Mouse (Mus musculus) hematopoietic stem cell, adult 5-6 weeks (primary cell): ENCODE results near the gene Sphk2. TPM values are rescaled to one million over a fixed set of nuclear protein-coding genes. Genes with fewer than 3 reads are reported as not detected.

ENCODE experiments used
- ATAC-seq, 2 experiments: fragments of 125-278 bp in 1 of 2; replicated peaks in 1 of 2; 2 replicates each; pipeline ENCODE4 v1.8.0; 2016 to 2017; ENCODE audit warnings: inconsistent platforms in 2 of 2, mild to moderate bottlenecking in 2 of 2, moderate number of reproducible peaks in 2 of 2, low read depth in 1 of 2, moderate TSS enrichment in 1 of 2; ENCODE audit not compliant: low FRiP score in 2 of 2, poor library complexity in 2 of 2, severe bottlenecking in 2 of 2, insufficient read depth in 1 of 2, low TSS enrichment in 1 of 2
- total RNA-seq: library from RNA; stranded (forward); fragments of 172-1452, 232-1000 nt; gene quantifications from 2 replicates; pipeline ENCODE4 v1.2.3, GENCODE M21; 2017

Gene Sphk2
- total RNA-seq, 1 experiment from 2014 or later = 8.2 TPM

DNA sequence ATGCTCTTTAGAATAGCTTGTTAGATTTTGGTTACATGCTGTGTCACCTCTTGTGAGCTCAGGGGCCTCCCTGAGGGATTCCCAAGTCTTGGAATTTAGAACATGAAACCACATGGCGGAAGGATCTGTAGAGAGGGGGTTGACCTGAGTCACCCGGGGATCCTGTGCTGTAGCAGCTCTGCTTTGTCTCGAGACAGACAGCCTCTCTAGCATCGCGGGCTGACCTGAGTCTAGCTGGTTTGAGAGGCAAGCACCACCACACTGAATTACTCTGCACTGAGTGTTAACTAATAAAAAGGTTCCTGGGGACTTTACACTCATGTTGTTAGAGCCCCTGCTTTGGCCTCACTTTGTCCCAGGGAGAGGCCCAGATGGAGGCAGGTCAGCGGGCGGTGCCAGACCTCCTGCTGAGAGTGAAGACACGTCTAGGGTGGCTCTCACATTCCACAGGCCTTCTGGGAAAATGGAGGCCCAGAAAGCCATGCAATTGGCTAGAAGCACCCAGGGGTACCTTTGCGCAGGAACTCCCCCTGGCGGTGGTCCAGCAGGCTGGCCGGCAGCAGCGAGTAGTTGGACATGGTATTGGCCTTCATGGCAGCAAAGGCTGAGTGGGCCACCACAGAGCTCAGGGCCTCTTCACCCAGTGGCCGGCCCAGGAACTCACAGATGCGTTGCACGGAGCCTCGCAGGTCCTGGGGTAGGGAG is 13.1 kb upstream of the Sphk2 start:
- ATAC-seq = peak; percentile 22 to 30; a peak in 1 of 4 replicates

DNA sequence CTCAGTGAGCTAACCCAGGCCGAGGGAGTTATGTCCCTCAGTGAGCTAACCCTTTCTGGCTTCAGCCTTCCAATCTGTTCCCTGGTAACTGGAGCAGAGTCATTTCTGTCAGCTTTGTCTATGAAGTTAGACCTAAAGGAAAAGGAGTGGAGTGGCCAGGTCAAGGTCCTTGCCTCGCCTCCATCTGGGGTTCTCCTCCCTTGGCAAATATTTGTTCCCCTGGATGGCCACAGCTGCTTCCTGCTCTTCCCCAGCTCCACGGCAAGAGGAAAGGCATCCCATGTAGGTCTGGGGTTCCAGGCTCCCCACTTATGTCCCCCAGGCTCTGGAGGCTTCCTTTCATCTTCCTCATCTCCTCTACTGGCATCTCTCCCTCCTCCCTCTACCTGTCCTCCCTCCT is 9.8 kb upstream of the Sphk2 start:
- ATAC-seq = no peak

DNA sequence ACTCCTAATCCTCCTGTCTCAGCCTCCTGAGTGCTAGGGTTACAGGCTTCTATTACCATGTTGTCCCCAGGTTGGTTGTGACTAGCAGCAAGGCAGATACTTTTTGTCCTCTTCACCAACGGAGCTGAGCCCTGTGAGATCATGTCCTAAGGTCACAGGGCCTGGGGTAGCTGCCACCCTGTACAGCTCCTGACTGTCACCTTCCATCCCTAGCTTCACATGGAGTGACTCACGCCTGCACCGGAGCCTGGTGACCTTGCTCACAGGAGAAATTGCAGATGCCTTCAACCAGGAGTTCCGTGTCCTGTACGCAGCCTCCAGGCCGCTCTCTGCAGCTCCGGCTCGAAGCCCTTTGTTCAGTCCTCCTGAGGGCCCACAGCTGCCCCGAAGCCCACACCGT is 8.6 kb upstream of the Sphk2 start:
- ATAC-seq = no peak

DNA sequence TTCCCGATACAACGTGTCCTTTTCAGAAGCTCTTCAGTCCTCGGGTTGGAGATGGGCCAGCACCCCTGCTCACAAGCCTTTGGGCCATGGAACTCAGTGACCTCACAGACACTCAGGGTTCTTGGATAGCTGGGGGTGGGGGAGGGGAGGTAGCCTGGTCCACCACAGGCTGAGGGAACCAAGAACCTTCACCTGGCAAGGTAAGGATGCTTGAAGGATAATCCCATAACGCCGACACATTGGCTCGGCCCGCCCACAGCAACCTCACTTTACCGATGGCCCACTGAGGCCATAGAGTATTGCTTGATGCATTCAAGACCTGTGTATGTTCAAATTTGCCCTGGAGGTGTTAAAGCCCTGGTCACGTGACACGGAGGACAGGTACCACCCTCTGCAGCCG is 7.9 kb upstream of the Sphk2 start, which contains the start of gene Spaca4:
TSS of gene Spaca4 (minus strand) at position 101 of the 400 bp plus-strand sequence.
- no peak for ATAC-seq

DNA sequence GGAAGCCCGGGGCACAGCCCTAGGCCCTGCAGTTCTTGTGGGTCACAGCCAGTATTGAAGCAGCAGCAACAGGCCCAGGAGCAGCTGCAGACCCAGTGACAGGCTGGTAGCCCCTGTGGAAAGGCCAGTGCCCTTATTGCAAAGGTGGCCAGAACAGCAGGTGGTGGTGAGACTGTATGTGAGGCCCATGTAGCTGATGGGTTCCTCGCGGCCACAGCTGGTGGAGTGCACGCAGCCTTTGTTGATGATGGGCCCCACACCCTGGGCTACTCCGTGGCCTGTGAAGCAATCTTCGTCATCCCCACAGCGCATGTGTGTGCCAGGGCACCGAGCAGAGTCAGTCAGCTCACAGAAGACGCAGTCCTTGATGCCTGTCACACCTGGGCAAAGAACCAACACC is 7.3 kb upstream of the Sphk2 start:
- ATAC-seq = no peak

DNA sequence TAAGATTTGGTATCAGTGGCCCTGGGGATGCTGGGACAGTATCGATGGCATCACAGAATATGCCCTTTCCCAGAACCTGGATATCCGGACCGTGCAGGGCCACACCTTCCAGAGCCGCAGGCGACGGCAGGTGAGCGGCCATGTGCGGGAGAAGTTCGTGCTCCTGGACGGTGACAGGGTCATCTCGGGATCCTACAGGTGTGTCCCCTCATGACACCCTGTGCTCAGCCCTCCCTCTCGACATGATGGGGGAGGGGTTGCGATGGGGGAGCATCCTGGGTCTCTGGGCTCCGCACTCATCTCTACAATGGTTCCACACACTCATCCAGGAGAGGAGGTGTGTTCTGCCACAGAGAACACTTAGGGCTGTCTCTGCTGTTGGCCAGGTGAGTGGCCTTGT is 6.0 kb upstream of the Sphk2 start:
- ATAC-seq = no peak

DNA sequence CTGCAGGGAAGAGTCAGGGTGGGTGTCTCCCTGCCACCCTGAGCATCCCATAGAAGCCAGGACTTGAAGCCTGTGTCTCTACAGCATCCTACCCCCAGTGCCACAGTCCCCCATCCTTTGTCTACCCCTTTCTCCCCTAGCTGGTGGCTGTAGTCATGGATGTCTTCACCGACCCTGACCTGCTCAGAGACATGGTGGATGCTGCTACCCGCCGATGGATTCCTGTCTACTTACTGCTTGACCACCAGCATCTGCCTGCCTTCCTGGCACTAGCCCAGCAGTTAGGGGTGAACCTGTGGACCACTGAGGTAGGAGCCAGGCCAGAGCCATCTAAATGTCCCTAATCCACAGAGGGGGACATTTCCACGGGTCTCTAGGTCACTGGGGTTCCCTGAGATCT is 5.5 kb upstream of the Sphk2 start:
- no peak for ATAC-seq

DNA sequence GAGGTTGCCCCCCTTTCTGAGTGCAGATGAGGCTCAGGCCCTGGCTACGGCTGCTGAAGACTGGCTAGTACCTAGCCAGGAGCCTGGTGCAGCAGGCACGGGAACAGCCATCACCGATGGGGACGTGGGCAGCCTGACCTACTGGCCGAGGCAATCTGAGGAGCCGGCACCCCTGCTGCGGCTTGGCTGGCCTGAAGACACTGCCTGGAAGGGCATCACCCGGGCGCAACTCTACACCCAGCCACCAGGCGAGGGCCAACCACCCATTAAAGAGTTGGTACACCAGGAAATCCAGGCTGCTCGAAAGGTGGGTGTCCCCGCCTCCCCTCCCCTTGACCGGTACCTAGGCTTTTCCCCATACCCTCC is 4.5 kb upstream of the Sphk2 start:
- no peak for ATAC-seq

DNA sequence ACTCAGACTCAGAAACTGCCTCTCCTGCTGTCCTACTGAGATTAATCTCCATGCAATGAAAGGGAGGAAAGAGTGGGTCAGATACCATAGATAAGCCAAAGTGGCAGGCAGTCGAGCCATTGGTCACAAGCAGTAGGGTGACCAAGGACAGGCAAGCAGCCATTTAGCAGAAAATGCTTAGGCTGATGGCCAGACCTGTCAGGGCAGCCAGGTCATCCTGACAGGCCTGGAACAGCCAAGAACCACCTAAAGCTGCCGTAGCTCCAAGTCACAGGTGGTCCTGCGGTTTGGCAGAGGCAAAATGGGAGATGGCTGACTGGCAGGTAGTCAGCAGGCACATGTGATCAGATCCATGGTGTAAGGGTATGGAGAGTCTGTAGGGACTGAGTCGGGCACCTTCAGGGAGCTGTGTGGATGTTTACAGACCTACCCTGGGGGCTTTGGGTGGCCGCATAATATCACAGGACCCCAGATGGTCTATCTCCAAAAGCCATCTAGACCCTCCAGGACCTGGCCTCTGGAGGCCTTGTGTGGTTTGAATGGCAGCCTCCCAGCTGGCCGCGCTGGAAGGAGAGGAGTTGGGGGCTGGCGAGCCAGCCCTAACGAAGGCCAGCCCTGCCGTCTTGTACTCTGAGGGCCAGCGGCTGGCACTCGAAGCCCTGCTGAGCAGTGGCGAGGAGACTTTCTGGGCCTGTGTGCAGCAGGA is 4.0 kb upstream of the Sphk2 start:
- no peak for ATAC-seq

DNA sequence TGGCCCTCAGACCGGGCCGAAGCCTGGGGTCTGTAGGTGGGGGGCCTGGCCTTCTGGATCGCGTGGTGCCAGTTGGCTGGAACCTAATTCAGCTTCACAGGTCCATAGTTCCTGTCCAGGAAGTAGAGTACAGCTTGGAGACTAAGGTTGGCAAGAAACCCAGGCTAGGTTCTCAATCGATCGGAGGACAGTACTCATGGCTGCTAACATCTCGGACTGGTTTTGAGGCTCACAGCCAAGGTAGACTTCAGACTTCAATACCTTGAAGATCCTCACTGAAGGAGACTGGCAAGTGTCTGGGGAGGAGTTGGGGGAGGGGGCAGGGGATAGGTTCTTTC is 3.4 kb upstream of the Sphk2 start:
- no peak for ATAC-seq

DNA sequence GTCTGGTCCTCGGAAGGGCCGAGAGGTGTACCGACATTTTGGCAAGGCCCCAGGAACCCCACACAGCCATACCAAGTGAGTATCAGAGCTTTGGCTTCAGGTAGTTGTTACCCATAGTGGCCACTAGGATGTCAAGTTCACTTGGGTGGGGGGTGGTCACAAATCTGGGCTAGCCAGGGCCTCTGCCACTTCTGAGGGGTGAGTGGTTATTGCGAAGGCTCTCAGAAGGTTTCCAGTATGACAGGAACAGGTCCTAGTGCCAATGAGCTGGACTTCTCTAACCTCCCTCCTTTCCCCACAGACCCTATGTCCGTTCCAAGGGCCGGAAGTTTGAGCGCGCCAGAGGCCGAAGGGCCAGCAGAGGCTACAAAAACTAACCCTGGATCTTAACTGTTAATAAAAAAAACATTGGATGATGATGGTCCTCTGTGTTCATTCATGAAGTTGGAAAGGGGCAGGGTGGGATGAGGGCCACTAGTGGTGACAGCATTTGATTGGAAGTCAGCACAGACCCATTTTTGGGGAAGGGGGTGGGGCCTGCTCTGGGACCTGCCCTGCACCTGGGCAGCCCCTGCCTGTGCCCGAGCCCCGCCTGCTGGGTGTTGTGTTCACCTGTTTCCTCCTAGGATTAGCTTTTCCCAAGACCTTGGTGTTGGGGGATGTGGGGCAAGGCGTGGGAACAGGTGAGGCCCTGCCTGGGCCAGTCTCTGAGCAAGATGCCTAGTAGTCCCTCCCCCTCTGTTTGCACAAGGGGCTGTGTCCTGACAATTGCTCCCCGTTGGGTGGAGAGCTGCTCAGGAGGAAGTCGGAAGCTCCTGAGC is 2.8 kb upstream of the Sphk2 start, which contains the start of gene Fam83e:
TSS of gene Fam83e (plus strand) at position 800 of the 821 bp plus-strand sequence.
- ATAC-seq = no peak

DNA sequence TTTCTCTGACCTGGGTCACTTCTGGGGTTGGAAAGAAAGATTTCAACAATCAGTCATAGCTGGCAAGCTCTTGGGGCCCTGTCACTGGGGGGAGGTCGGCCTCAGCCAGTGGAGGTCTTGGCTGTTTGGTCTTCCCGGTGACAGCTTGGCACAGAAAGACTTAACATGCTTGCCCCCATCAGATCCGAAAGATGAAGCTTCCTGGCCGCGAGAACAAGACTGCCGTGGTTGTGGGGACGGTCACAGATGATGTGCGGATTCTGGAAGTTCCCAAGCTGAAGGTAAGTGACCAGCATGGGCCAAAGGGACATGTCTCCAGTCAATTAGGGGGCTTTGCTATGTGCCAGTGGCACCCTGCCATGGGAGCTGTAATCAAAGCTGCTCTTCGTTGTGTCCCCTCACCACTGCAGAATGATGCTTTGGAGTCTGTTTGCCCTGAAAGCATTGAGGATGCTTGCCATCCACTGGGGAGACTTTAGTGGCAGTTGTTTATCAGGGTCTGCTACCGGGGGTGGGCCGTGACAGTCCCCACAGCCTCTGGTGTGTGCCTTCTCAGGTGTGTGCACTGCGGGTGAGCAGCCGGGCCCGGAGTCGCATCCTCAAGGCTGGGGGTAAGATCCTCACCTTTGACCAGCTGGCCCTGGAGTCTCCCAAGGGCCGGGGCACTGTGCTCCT is 2.1 kb upstream of the Sphk2 start:
- no peak for ATAC-seq

DNA sequence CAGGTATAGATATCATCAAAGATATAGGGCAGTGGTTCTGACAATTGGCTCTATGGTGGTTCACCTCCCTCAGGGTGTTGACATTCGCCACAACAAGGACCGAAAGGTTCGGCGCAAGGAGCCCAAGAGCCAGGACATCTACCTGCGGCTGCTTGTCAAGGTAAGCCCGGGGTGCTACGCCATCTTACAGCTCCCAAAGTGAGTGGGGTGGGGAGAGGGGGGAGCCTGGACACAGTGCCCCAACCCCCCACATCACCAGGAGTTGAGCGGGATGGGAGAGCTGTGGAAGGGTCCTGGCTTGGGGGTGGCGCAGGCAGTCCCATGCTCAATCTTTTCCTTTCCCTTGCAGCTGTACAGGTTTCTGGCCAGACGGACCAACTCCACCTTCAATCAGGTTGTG is 1.4 kb upstream of the Sphk2 start:
- no peak for ATAC-seq

DNA sequence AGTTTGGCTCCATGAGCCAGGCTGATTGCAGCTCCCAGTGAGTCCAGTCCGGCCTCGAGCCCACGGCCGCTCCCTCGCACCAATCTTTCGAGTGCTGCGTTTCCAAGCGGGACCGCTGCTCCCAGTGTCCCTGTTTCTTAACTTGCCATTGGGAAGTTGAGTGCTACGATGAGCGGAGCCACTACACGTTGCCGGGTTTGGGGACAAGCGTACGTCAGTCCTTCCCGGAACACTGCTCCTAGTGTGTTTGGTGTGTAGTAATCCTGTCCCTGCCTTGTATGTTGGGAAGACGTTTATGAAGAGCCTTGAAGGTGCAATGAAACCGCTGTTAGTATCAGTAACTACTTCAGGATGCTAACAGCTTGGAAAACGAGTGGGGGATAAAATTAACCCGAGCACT is 529 bp upstream of the Sphk2 start:
- ATAC-seq = no peak

DNA sequence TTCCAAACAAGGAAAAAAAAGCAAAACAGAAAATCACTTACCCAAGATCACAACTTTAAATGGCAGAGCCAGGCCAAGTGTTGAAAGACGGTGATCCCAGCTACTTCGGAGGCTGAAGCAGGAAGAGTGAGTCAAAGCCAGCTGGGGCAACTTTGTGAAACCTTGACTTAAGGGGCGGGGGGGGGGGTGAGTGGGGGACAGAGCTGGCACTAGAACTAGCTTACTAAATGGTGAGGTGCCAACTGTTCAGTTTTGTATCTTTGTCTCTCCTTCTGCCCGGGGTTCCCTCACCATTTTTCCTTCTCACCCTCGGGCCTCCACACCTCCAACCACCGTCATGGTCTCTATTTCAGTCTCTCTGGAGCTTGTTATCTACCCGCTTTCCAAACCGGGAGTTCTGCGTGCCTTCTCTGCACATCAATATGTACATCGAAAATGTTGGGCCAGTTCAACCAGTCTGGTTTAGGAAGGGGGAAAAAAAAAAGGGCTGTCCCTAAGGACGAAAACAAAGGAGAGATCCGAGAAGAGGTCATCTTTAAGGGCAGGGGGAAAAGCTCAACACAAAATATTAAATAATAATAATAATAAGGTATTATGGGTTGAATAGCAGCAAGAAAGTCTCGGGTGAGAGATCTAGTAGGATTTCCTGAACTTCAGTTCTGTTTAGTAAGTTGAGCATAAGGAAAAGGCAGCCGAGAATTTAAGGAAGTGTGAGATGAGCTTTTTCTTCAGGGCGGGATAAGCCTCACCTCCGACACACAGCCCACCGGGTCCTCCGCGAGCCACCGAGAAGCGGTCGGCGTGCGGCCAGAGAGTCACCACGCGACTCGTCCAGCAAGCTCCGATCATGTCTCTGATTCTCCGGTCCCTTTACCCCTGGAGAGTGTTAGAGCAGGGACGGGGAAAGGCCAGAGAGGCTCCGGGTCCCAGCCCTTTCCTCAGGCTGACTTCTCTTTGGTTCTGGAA is 567 bp downstream of the Sphk2 start:
- peak; percentile 8 to 18; a peak in 3 of 4 replicates for ATAC-seq

DNA sequence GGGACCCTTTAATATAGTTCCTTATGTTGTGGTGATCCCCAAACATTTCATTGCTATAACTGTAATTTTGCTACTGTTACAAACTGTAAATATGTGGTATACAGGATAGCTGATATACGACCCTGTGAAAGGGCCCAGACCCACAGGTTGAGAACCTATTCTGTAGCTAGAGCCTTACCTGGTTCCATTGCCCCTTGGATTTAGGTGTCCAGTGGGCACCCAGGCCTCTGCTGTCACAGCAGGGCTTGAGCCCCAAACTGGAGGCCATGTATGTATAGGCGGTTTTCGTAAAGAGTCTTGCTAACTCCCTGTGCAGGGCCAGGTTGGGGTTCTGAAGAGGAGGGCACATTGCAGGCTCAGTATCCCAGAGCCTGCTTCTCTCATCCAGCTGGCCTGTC is 1.3 kb downstream of the Sphk2 start:
- no peak for ATAC-seq
